Mouse (Mus musculus): ENCODE measurements around the gene Ltbp1. TPM values are rescaled to one million over a fixed set of nuclear protein-coding genes. Genes with fewer than 3 reads are reported as not detected.

Ltbp1 gene
- polyA plus RNA-seq, 1 experiment, result 3.7 TPM

DNA sequence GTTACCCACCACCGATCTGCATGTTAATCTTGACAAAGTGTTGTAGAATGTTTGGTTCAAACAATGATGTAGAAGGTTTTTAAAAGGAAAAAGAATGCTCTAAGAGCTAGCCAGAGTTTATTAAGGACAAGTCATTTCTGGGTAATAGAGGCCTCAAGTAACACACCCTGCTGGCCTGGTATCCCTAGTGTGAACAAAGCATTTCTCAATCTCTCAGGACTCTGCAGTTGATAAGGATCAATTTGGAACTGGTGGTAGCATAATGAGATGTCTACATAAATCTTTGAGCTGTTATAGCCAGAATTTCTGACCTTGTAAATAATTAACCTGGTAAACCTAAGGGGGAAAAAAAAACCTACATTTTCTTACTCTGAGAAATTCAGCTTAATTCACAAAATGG, 300.3 kb downstream of the Ltbp1 start:
- no peak for DNase-seq (ENCODE audit: low read depth in 1 of 2, low spot score in 2 of 2)
- H3K27ac ChIP-seq (ENCODE audit: insufficient read depth, low read length), result no peak overlapping the region
- 89% methylated on average over 1 of the region's 1 CpGs for WGBS
- no peaks in the 10 kb centered on the region for H3K4me1 ChIP-seq (ENCODE audit: control insufficient read depth, insufficient read depth, insufficient read length)
- TF ChIP-seq POLR2A (IDR thresholded peaks at IDR 0.05; ENCODE audit: low read depth, low read length), result no peak
- TF ChIP-seq CTCF (IDR thresholded peaks at IDR 0.05; ENCODE audit: extremely low read depth, insufficient read depth, insufficient read length, insufficient replicate concordance), result no peak
- no peaks in the 10 kb centered on the region for H3K36me3 ChIP-seq (ENCODE audit: control insufficient read depth, insufficient read depth, low read length)
- H3K27me3 ChIP-seq (ENCODE audit: control insufficient read depth, insufficient read depth, low read length), result no peaks in the 10 kb centered on the region
- H3K4me3 ChIP-seq (ENCODE audit: extremely low read depth, insufficient read depth, insufficient read length), result no peak overlapping the region

- H3K4me3 ChIP-seq (ENCODE audit: extremely low read depth, insufficient read depth, insufficient read length), result no peak overlapping the region
- no peak for DNase-seq (ENCODE audit: low read depth in 1 of 2, low spot score in 2 of 2)
- TF ChIP-seq POLR2A (IDR thresholded peaks at IDR 0.05; ENCODE audit: low read depth, low read length) (no peak), CTCF (IDR thresholded peaks at IDR 0.05; ENCODE audit: extremely low read depth, insufficient read depth, insufficient read length, insufficient replicate concordance) (no peak)
- no peaks in the 10 kb centered on the region for H3K36me3 ChIP-seq (ENCODE audit: control insufficient read depth, insufficient read depth, low read length)
- no peaks in the 10 kb centered on the region for H3K4me1 ChIP-seq (ENCODE audit: control insufficient read depth, insufficient read depth, insufficient read length)
- H3K27me3 ChIP-seq (ENCODE audit: control insufficient read depth, insufficient read depth, low read length), result no peaks in the 10 kb centered on the region
- WGBS, result 83% methylated on average over 18 of the region's 18 CpGs
- H3K27ac ChIP-seq (ENCODE audit: insufficient read depth, low read length), result no peak overlapping the region
Measured at GRCm38 (mm10) chr17:75307070-75308011, 302.0 kb downstream of the Ltbp1 start.

GRCm38 (mm10) chr17:75317106-75317505, 311.7 kb downstream of the Ltbp1 start:
- DNase-seq (ENCODE audit: low read depth in 1 of 2, low spot score in 2 of 2), result no peak
- WGBS, result 93% methylated on average over 4 of the region's 4 CpGs
- Histone ChIP-seq H3K4me1 (ENCODE audit: control insufficient read depth, insufficient read depth, insufficient read length) (no peaks in the 10 kb centered on the region), H3K27ac (ENCODE audit: insufficient read depth, low read length) (no peak overlapping the region), H3K27me3 (ENCODE audit: control insufficient read depth, insufficient read depth, low read length) (no peaks in the 10 kb centered on the region), H3K4me3 (ENCODE audit: extremely low read depth, insufficient read depth, insufficient read length) (no peak overlapping the region), H3K36me3 (ENCODE audit: control insufficient read depth, insufficient read depth, low read length) (no peaks in the 10 kb centered on the region)
- no peak for TF ChIP-seq CTCF (IDR thresholded peaks at IDR 0.05; ENCODE audit: extremely low read depth, insufficient read depth, insufficient read length, insufficient replicate concordance)
- TF ChIP-seq POLR2A (IDR thresholded peaks at IDR 0.05; ENCODE audit: low read depth, low read length), result no peak

GRCm38 (mm10) chr17:75323229-75323628, 317.9 kb downstream of the Ltbp1 start:
- Histone ChIP-seq H3K36me3 (ENCODE audit: control insufficient read depth, insufficient read depth, low read length) (no peaks in the 10 kb centered on the region), H3K27ac (ENCODE audit: insufficient read depth, low read length) (no peak overlapping the region), H3K4me3 (ENCODE audit: extremely low read depth, insufficient read depth, insufficient read length) (no peak overlapping the region), H3K4me1 (ENCODE audit: control insufficient read depth, insufficient read depth, insufficient read length) (no peaks in the 10 kb centered on the region), H3K27me3 (ENCODE audit: control insufficient read depth, insufficient read depth, low read length) (no peaks in the 10 kb centered on the region)
- TF ChIP-seq POLR2A (IDR thresholded peaks at IDR 0.05; ENCODE audit: low read depth, low read length), result no peak
- no peak for TF ChIP-seq CTCF (IDR thresholded peaks at IDR 0.05; ENCODE audit: extremely low read depth, insufficient read depth, insufficient read length, insufficient replicate concordance)
- no peak for DNase-seq (ENCODE audit: low read depth in 1 of 2, low spot score in 2 of 2)
- WGBS, result 87% methylated on average over 5 of the region's 5 CpGs

- Histone ChIP-seq H3K36me3 (ENCODE audit: control insufficient read depth, insufficient read depth, low read length) (no peaks in the 10 kb centered on the region), H3K27me3 (ENCODE audit: control insufficient read depth, insufficient read depth, low read length) (no peaks in the 10 kb centered on the region), H3K27ac (ENCODE audit: insufficient read depth, low read length) (no peak overlapping the region), H3K4me1 (ENCODE audit: control insufficient read depth, insufficient read depth, insufficient read length) (no peaks in the 10 kb centered on the region), H3K4me3 (ENCODE audit: extremely low read depth, insufficient read depth, insufficient read length) (no peak overlapping the region)
- WGBS, result 92% methylated on average over 10 of the region's 10 CpGs
- DNase-seq (ENCODE audit: low read depth in 1 of 2, low spot score in 2 of 2), result no peak
- TF ChIP-seq POLR2A (IDR thresholded peaks at IDR 0.05; ENCODE audit: low read depth, low read length), result no peak
- TF ChIP-seq CTCF (IDR thresholded peaks at IDR 0.05; ENCODE audit: extremely low read depth, insufficient read depth, insufficient read length, insufficient replicate concordance), result no peak
Measured at GRCm38 (mm10) chr17:75323766-75324165, 318.4 kb downstream of the Ltbp1 start.

DNA sequence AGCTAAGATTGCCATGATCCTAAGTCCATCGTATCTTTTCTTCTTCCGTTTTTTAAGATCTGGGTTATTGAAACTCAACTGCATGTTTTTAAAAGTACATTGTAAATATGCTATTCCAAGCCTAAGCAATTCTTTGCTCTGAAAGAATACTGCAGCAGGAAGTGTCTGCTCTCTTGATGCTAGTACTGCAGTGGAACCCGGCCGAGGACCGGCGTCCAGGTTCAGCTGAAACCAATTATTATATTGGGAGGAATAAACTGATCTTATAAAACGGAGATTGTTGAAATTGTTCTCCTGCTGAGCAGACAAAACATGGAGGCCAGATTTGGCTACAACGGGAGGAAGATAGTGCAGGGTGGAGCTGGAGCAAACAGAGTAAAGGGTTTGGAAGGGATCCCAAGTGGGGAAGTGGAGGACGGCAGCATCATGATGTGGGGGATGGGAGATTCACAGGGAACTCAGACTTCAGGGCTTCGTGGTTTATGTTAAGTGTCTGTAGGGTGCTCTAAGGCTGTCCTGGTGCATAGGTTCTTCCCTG, 322.8 kb downstream of the Ltbp1 start:
- Histone ChIP-seq H3K27me3 (ENCODE audit: control insufficient read depth, insufficient read depth, low read length) (no peaks in the 10 kb centered on the region), H3K27ac (ENCODE audit: insufficient read depth, low read length) (no peak overlapping the region), H3K36me3 (ENCODE audit: control insufficient read depth, insufficient read depth, low read length) (no peaks in the 10 kb centered on the region), H3K4me3 (ENCODE audit: extremely low read depth, insufficient read depth, insufficient read length) (no peak overlapping the region), H3K4me1 (ENCODE audit: control insufficient read depth, insufficient read depth, insufficient read length) (no peaks in the 10 kb centered on the region)
- 81% methylated on average over 10 of the region's 10 CpGs for WGBS
- no peak for TF ChIP-seq CTCF (IDR thresholded peaks at IDR 0.05; ENCODE audit: extremely low read depth, insufficient read depth, insufficient read length, insufficient replicate concordance)
- no peak for TF ChIP-seq POLR2A (IDR thresholded peaks at IDR 0.05; ENCODE audit: low read depth, low read length)
- DNase-seq (ENCODE audit: low read depth in 1 of 2, low spot score in 2 of 2), result no peak

- no peaks in the 10 kb centered on the region for H3K27me3 ChIP-seq (ENCODE audit: control insufficient read depth, insufficient read depth, low read length)
- no peaks in the 10 kb centered on the region for H3K36me3 ChIP-seq (ENCODE audit: control insufficient read depth, insufficient read depth, low read length)
- WGBS, result 87% methylated on average over 6 of the region's 6 CpGs
- no peak overlapping the region for H3K27ac ChIP-seq (ENCODE audit: insufficient read depth, low read length)
- H3K4me3 ChIP-seq (ENCODE audit: extremely low read depth, insufficient read depth, insufficient read length), result no peak overlapping the region
- H3K4me1 ChIP-seq (ENCODE audit: control insufficient read depth, insufficient read depth, insufficient read length), result no peaks in the 10 kb centered on the region
- DNase-seq (ENCODE audit: low read depth in 1 of 2, low spot score in 2 of 2), result no peak
- TF ChIP-seq POLR2A (IDR thresholded peaks at IDR 0.05; ENCODE audit: low read depth, low read length), result no peak
- no peak for TF ChIP-seq CTCF (IDR thresholded peaks at IDR 0.05; ENCODE audit: extremely low read depth, insufficient read depth, insufficient read length, insufficient replicate concordance)
Measured at GRCm38 (mm10) chr17:75330366-75330765, 325.0 kb downstream of the Ltbp1 start.

Measured in spleen, adult 2 months (tissue).